23 mouse cellular contexts compared by ENCODE assay signal in genomic region chr2:157436496-157436895, GRCm38 (mm10). TPM values are rescaled to one million over a fixed set of nuclear protein-coding genes. Genes with fewer than 3 reads are reported as not detected.
DNase-seq lines count a peak whose midpoint lies in the region; ATAC-seq and TF ChIP-seq lines count a peak whose summit lies in the region.
"Had no signal": no experiment of that assay in that cellular context is flagged by ENCODE, and none has a peak within 500 bp of the region (broad histone marks: within the 10 kb centered on the region; RNA-seq: fewer than 3 reads in every experiment).

No protein-coding gene starts in this region.

- no peak for ATAC-seq in embryonic facial prominence, embryonic 12.5 days (ENCODE audit: insufficient number of reproducible peaks, insufficient read depth, low FRiP score, low TSS enrichment)
- ATAC-seq: forebrain, postnatal 0 days; intestine, embryonic 16.5 days had no signal

- no peak overlapping the region for H3K4me2 ChIP-seq in embryonic facial prominence, embryonic 12.5 days (replicated peaks)
- H3K4me2 ChIP-seq: heart, embryonic 13.5 days; hindbrain, embryonic 15.5 days; kidney, embryonic 15.5 days; midbrain, embryonic 12.5 days had no signal

- H3K4me1 ChIP-seq in embryonic facial prominence, embryonic 12.5 days: peaks cover 44% of the 10 kb centered on the region
- H3K4me1 ChIP-seq in embryonic facial prominence, embryonic 10.5 days: peaks cover 52% of the 10 kb centered on the region

- no peak for TF ChIP-seq CTCF in layer of hippocampus, adult 2 months (conservative IDR thresholded peaks at IDR 0.05)

- H3K4me3 ChIP-seq in embryonic facial prominence, embryonic 12.5 days: no peak overlapping the region
- no peak overlapping the region for H3K4me3 ChIP-seq in embryonic facial prominence, embryonic 10.5 days
- H3K4me3 ChIP-seq in layer of hippocampus, adult 2 months: no peak overlapping the region
- H3K4me3 ChIP-seq: heart, embryonic 13.5 days; hindbrain, embryonic 15.5 days; kidney, embryonic 15.5 days; midbrain, embryonic 12.5 days had no signal

- H3K27ac ChIP-seq in embryonic facial prominence, embryonic 12.5 days: 0 out of 2 replicates have a peak overlapping the region, but pooled peaks have one; percentile 12
- H3K27ac ChIP-seq in embryonic facial prominence, embryonic 10.5 days (replicated peaks): no peak overlapping the region; the same call in 1 of the 2 replicates
- peak overlapping the region; percentile 98 for H3K27ac ChIP-seq in layer of hippocampus, adult 2 months
- H3K27ac ChIP-seq: heart, embryonic 13.5 days; hindbrain, embryonic 15.5 days; kidney, embryonic 15.5 days; macrophage; midbrain, embryonic 12.5 days had no signal

- H3K36me3 ChIP-seq in embryonic facial prominence, embryonic 12.5 days: peaks cover 47% of the 10 kb centered on the region
- peaks cover 97% of the 10 kb centered on the region for H3K36me3 ChIP-seq in embryonic facial prominence, embryonic 10.5 days (replicated peaks)

- H3K9ac ChIP-seq in embryonic facial prominence, embryonic 12.5 days: no peak overlapping the region
- H3K9ac ChIP-seq: forebrain, postnatal 0 days; heart, embryonic 13.5 days; hindbrain, embryonic 15.5 days; kidney, embryonic 15.5 days; midbrain, embryonic 12.5 days had no signal

- WGBS in embryonic facial prominence, embryonic 12.5 days: 76% methylated on average over 11 of the region's 11 CpGs
- 88% methylated on average over 10 of the region's 11 CpGs for WGBS in embryonic facial prominence, embryonic 10.5 days

- peaks cover 3% of the 10 kb centered on the region; the same call in 1 of the 2 replicates for H3K9me3 ChIP-seq in embryonic facial prominence, embryonic 12.5 days
- peaks cover 10% of the 10 kb centered on the region; the same call in 1 of the 2 replicates for H3K9me3 ChIP-seq in embryonic facial prominence, embryonic 10.5 days
- H3K9me3 ChIP-seq: hindbrain, embryonic 15.5 days; midbrain, embryonic 12.5 days had no signal

- DNase-seq in embryonic facial prominence, embryonic 10.5 days (ENCODE audit: low spot score): no peak
- peak; percentile 71 to 73 for DNase-seq in layer of hippocampus, adult 2 months (ENCODE audit: low spot score in 2 of 2)
- DNase-seq in layer of hippocampus, postnatal 10 days (ENCODE audit: low spot score in 2 of 2): no peak
- peak; percentile 71 for DNase-seq in right cerebral cortex, adult 18-20 months
- no peak for DNase-seq in right cerebral cortex, postnatal 4 days
- DNase-seq in adrenal gland, adult 18-20 months (ENCODE audit: low spot score in 2 of 2): no peak
- DNase-seq in cerebellum, postnatal 25 days: no peak
- DNase-seq: adrenal gland, adult 2 months; cerebellum, adult 8-10 months; forebrain, postnatal 0 days; gastrocnemius, postnatal 10 days; heart, adult 18-20 months; heart, postnatal 36 days; liver; retina, postnatal 1 day; thymus, postnatal 25 days had no signal

- no peaks in the 10 kb centered on the region for H3K27me3 ChIP-seq in embryonic facial prominence, embryonic 12.5 days
- no peaks in the 10 kb centered on the region for H3K27me3 ChIP-seq in embryonic facial prominence, embryonic 10.5 days (replicated peaks; ENCODE audit: low read depth, poor library complexity, severe bottlenecking)
- H3K27me3 ChIP-seq: heart, embryonic 13.5 days; hindbrain, embryonic 15.5 days; kidney, embryonic 15.5 days; midbrain, embryonic 12.5 days had no signal

RNA-seq across cellular contexts. Expression of gene Src, which starts 18.3 kb away (rescaled TPM):
- polyA plus RNA-seq in embryonic facial prominence, embryonic 12.5 days (2016; fragmentation: Nextera tagmentation; extraction: Ambion mirVana): 30.8 and 37.3 TPM in 2 replicates
- 22.1 and 23.1 TPM in 2 replicates for polyA plus RNA-seq in embryonic facial prominence, embryonic 10.5 days (2016; fragmentation: Nextera tagmentation; extraction: Ambion mirVana)
- total RNA-seq in layer of hippocampus, adult 2 months (2021): 100 to 1,000 TPM; 150 to 156 TPM
- total RNA-seq in layer of hippocampus, postnatal 10 days (2021): 100 to 1,000 TPM in 1 of 2 experiments, 10 to 100 TPM in 1; 92.7 to 101 TPM
- 10 to 100 TPM; 11.8 to 13.8 TPM for total RNA-seq in adrenal gland, adult 18-20 months (2021)

Comparison
In these comparisons a context has a peak if more than half of its experiments do, and no peak if none do; other contexts are left out.
1. DNase-seq: peak in layer of hippocampus, adult 2 months (2 of 2) and right cerebral cortex, adult 18-20 months (single experiment); none in embryonic facial prominence, embryonic 10.5 days (single experiment), layer of hippocampus, postnatal 10 days (0 of 2), right cerebral cortex, postnatal 4 days (single experiment), adrenal gland, adult 18-20 months (0 of 2) and cerebellum, postnatal 25 days (0 of 2).
2. RNA of gene Src, which starts 18.3 kb away (total RNA-seq): 150 to 156 TPM in layer of hippocampus, adult 2 months and 92.7 to 101 TPM in layer of hippocampus, postnatal 10 days; 11.8 to 13.8 TPM in adrenal gland, adult 18-20 months; every median in the first group is over 4 times any median in the second.